Mouse (Mus musculus): ENCODE data around the gene Paxbp1. TPM values are rescaled to one million over a fixed set of nuclear protein-coding genes. Genes with fewer than 3 reads are reported as not detected.

The Paxbp1 gene
- total RNA-seq, 1 experiment, result 57.9 TPM

DNA sequence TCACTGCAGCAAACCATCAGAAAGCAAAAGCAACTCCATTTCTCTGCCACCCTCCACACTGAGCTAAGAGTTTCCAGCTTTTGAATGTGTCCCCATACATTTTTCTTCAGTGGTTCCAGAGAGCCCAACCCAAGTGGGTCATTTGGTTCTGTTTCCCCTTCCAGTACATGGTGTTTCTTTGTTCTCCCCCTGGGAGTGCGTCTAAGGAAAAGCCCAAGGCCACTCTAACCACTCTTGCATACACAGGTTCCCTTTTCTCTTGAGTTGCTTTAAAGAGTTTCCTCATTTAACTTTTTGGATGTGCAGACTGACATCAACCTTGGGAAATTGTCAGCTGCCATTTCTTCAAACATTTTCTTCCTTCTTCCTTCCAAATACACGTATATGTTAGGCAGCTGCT is 43.2 kb downstream of the Paxbp1 start:
- no peak overlapping the region for H3K27ac ChIP-seq (ENCODE audit: insufficient read depth, low read depth, low read length, poor library complexity, severe bottlenecking)
- no peaks in the 10 kb centered on the region for H3K4me1 ChIP-seq (ENCODE audit: control insufficient read depth in 2 of 2, insufficient read depth in 2 of 2, low read length in 2 of 2, poor library complexity in 1 of 2)
- H3K36me3 ChIP-seq (ENCODE audit: control insufficient read depth, insufficient read depth, low read length, poor library complexity, severe bottlenecking), result no peaks in the 10 kb centered on the region
- no peak for DNase-seq (ENCODE audit: low read depth, low spot score)
- in situ Hi-C loops (cut with MboI; ENCODE audit: low sequenced_read_pairs in 2 of 2, unreplicated experiment in 2 of 2), result no loop called here
- H3K9me3 ChIP-seq (ENCODE audit: control insufficient read depth, insufficient read depth, low read depth, low read length), result no peaks in the 10 kb centered on the region
- H3K9ac ChIP-seq (ENCODE audit: insufficient read depth, low read depth, low read length, poor library complexity, severe bottlenecking), result no peak overlapping the region
- TF ChIP-seq CHD2 (IDR thresholded peaks at IDR 0.05; ENCODE audit: low read depth, low read length) (no peak), HCFC1 (IDR thresholded peaks at IDR 0.05; ENCODE audit: borderline replicate concordance, insufficient read depth, low read length) (no peak)
- no peak overlapping the region for H3K4me3 ChIP-seq (ENCODE audit: insufficient read depth in 1 of 2, low read depth in 1 of 2, low read length in 2 of 2, poor library complexity in 1 of 2, severe bottlenecking in 1 of 2)

DNA sequence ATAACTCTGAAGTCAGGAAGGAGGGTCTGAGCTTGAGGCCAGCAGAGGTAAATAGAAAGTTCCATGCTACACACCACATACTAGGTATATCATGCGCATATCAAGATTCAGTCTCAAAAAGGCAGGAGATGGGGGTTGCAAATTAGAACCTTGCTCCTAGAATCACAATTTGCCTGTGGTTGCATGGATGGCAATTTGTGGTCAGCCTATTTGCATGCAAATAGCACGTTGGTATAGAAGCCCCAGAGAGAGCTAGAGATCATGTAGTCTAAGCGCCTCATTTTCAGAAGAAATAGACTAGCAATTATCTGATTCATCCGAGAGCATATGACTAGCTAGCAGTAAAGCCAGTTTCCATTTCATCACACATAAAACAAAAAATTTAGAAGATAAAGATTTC is 44.5 kb downstream of the Paxbp1 start:
- no peak overlapping the region for H3K9ac ChIP-seq (ENCODE audit: insufficient read depth, low read depth, low read length, poor library complexity, severe bottlenecking)
- H3K27ac ChIP-seq (ENCODE audit: insufficient read depth, low read depth, low read length, poor library complexity, severe bottlenecking), result no peak overlapping the region
- in situ Hi-C loops (cut with MboI; ENCODE audit: low sequenced_read_pairs in 2 of 2, unreplicated experiment in 2 of 2), result no loop called here
- DNase-seq (ENCODE audit: low read depth, low spot score), result no peak
- H3K4me1 ChIP-seq (ENCODE audit: control insufficient read depth in 2 of 2, insufficient read depth in 2 of 2, low read length in 2 of 2, poor library complexity in 1 of 2), result no peaks in the 10 kb centered on the region
- H3K4me3 ChIP-seq (ENCODE audit: insufficient read depth in 1 of 2, low read depth in 1 of 2, low read length in 2 of 2, poor library complexity in 1 of 2, severe bottlenecking in 1 of 2), result no peak overlapping the region
- TF ChIP-seq CHD2 (IDR thresholded peaks at IDR 0.05; ENCODE audit: low read depth, low read length), result no peak
- TF ChIP-seq ZNF384 (IDR thresholded peaks at IDR 0.05; ENCODE audit: low read depth, low read length), result no peak
- TF ChIP-seq ZC3H11A (IDR thresholded peaks at IDR 0.05; ENCODE audit: borderline replicate concordance, low read depth, low read length), result no peak
- TF ChIP-seq MAFK (IDR thresholded peaks at IDR 0.05; ENCODE audit: insufficient read depth, low read depth, low read length), result no peak
- TF ChIP-seq HCFC1 (IDR thresholded peaks at IDR 0.05; ENCODE audit: borderline replicate concordance, insufficient read depth, low read length), result no peak
- H3K9me3 ChIP-seq (ENCODE audit: control insufficient read depth, insufficient read depth, low read depth, low read length), result no peaks in the 10 kb centered on the region
- no peaks in the 10 kb centered on the region for H3K36me3 ChIP-seq (ENCODE audit: control insufficient read depth, insufficient read depth, low read length, poor library complexity, severe bottlenecking)

DNA sequence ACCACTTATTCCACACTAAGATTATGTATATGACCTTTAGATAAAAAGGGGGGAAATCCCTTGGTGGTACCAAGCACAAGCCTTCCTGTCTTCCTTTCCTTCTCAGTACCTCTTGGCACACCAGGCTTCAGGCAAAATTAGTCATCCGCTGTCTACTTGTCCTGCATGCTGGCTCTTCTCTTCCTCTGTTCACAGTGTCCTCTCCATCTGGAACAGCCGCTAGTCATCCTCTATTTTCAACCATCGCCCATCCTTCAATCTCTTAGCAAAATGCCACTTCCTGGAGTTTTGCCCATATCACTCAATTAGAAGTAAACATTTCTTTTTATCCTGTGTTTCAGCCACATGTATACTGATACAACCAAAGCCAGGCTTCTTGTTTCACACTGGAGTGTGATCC is 46.5 kb downstream of the Paxbp1 start:
- no peaks in the 10 kb centered on the region for H3K36me3 ChIP-seq (ENCODE audit: control insufficient read depth, insufficient read depth, low read length, poor library complexity, severe bottlenecking)
- no peaks in the 10 kb centered on the region for H3K4me1 ChIP-seq (ENCODE audit: control insufficient read depth in 2 of 2, insufficient read depth in 2 of 2, low read length in 2 of 2, poor library complexity in 1 of 2)
- no peak overlapping the region for H3K9ac ChIP-seq (ENCODE audit: insufficient read depth, low read depth, low read length, poor library complexity, severe bottlenecking)
- H3K27ac ChIP-seq (ENCODE audit: insufficient read depth, low read depth, low read length, poor library complexity, severe bottlenecking), result no peak overlapping the region
- no peaks in the 10 kb centered on the region for H3K9me3 ChIP-seq (ENCODE audit: control insufficient read depth, insufficient read depth, low read depth, low read length)
- in situ Hi-C loops (cut with MboI; ENCODE audit: low sequenced_read_pairs in 2 of 2, unreplicated experiment in 2 of 2), result no loop called here
- no peak overlapping the region for H3K4me3 ChIP-seq (ENCODE audit: insufficient read depth in 1 of 2, low read depth in 1 of 2, low read length in 2 of 2, poor library complexity in 1 of 2, severe bottlenecking in 1 of 2)
- no peak for DNase-seq (ENCODE audit: low read depth, low spot score)
- TF ChIP-seq MAFK (IDR thresholded peaks at IDR 0.05; ENCODE audit: insufficient read depth, low read depth, low read length) (no peak), ZC3H11A (IDR thresholded peaks at IDR 0.05; ENCODE audit: borderline replicate concordance, low read depth, low read length) (no peak)

DNA sequence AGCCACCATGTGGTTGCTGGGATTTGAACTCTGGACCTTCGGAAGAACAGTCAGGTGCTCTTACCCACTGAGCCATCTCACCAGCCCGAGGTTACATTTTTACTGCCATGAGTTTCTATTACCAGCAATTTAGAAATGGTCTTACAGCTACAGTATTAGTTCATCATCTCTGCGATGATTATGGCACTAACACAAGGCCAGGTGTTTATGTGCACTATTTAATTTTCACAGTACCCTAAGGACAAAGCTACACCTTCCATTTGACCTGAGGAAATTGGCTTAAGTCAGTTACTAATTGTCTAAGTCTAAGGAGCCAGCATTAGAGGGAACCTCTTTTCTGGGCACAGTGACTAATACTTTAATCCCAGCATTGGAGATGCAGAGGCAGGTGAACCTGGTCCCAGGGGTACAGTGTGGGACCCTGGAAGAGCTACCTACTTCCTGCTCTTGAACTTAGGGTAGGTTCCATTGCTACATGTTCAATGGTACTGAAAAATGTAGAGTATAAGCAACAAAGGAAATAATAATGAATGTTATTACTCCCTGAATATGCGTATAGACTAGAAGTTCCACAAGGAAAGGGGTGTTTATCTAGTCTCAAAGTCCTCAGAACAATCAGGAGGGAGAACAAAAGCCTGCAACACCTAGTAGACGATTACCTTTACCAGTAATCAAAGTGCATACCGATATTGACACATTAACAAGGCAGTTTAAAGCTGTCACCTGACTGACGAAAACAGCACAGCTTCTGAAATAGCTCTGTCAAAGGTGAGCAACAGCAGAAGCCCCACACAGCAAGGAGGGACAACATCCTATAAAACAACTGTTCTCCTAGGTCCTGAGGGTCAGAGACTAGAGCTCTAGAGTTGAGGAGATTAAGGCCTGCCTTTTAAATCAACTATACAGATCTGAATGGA is 47.8 kb downstream of the Paxbp1 start:
- in situ Hi-C loops (cut with MboI; ENCODE audit: low sequenced_read_pairs in 2 of 2, unreplicated experiment in 2 of 2), result no loop called here
- DNase-seq (ENCODE audit: low read depth, low spot score), result no peak

DNA sequence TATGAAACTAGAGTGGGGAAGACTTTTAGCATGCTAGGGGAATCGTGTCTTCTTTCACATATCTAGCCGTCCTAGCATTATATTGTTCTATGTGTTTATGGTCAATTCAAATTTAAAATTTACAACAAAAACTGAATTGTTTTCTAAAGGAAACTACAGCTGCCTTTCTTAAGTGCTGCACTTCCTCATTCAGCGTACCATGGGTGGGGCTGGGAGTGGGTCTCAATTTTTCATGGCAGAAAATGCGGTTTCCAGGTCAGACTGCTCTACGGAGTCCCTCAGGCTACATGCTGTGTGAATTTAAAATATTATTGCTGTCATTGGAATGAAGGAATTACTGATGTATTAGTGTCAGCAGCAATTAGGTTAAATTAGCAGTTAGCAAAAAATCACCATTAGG is 48.8 kb downstream of the Paxbp1 start:
- Histone ChIP-seq H3K4me3 (ENCODE audit: insufficient read depth in 1 of 2, low read depth in 1 of 2, low read length in 2 of 2, poor library complexity in 1 of 2, severe bottlenecking in 1 of 2) (no peak overlapping the region), H3K9me3 (ENCODE audit: control insufficient read depth, insufficient read depth, low read depth, low read length) (no peaks in the 10 kb centered on the region), H3K4me1 (ENCODE audit: control insufficient read depth in 2 of 2, insufficient read depth in 2 of 2, low read length in 2 of 2, poor library complexity in 1 of 2) (no peaks in the 10 kb centered on the region), H3K27ac (ENCODE audit: insufficient read depth, low read depth, low read length, poor library complexity, severe bottlenecking) (no peak overlapping the region), H3K36me3 (ENCODE audit: control insufficient read depth, insufficient read depth, low read length, poor library complexity, severe bottlenecking) (no peaks in the 10 kb centered on the region), H3K9ac (ENCODE audit: insufficient read depth, low read depth, low read length, poor library complexity, severe bottlenecking) (no peak overlapping the region)
- in situ Hi-C loops (cut with MboI; ENCODE audit: low sequenced_read_pairs in 2 of 2, unreplicated experiment in 2 of 2), result no loop called here
- TF ChIP-seq HCFC1 (IDR thresholded peaks at IDR 0.05; ENCODE audit: borderline replicate concordance, insufficient read depth, low read length), result no peak
- no peak for TF ChIP-seq ZC3H11A (IDR thresholded peaks at IDR 0.05; ENCODE audit: borderline replicate concordance, low read depth, low read length)
- TF ChIP-seq MAFK (IDR thresholded peaks at IDR 0.05; ENCODE audit: insufficient read depth, low read depth, low read length), result no peak
- TF ChIP-seq CHD2 (IDR thresholded peaks at IDR 0.05; ENCODE audit: low read depth, low read length), result no peak
- TF ChIP-seq ZNF384 (IDR thresholded peaks at IDR 0.05; ENCODE audit: low read depth, low read length), result no peak
- no peak for DNase-seq (ENCODE audit: low read depth, low spot score)

More for the DNA sequence above, 47.8 kb downstream of the Paxbp1 start:
- Histone ChIP-seq H3K4me1 (ENCODE audit: control insufficient read depth in 2 of 2, insufficient read depth in 2 of 2, low read length in 2 of 2, poor library complexity in 1 of 2) (no peaks in the 10 kb centered on the region), H3K9ac (ENCODE audit: insufficient read depth, low read depth, low read length, poor library complexity, severe bottlenecking) (no peak overlapping the region), H3K36me3 (ENCODE audit: control insufficient read depth, insufficient read depth, low read length, poor library complexity, severe bottlenecking) (no peaks in the 10 kb centered on the region), H3K9me3 (ENCODE audit: control insufficient read depth, insufficient read depth, low read depth, low read length) (no peaks in the 10 kb centered on the region), H3K4me3 (ENCODE audit: insufficient read depth in 1 of 2, low read depth in 1 of 2, low read length in 2 of 2, poor library complexity in 1 of 2, severe bottlenecking in 1 of 2) (no peak overlapping the region), H3K27ac (ENCODE audit: insufficient read depth, low read depth, low read length, poor library complexity, severe bottlenecking) (no peak overlapping the region)
- TF ChIP-seq MAFK (IDR thresholded peaks at IDR 0.05; ENCODE audit: insufficient read depth, low read depth, low read length), result no peak
- no peak for TF ChIP-seq ZC3H11A (IDR thresholded peaks at IDR 0.05; ENCODE audit: borderline replicate concordance, low read depth, low read length)
- TF ChIP-seq HCFC1 (IDR thresholded peaks at IDR 0.05; ENCODE audit: borderline replicate concordance, insufficient read depth, low read length), result no peak
- no peak for TF ChIP-seq ZNF384 (IDR thresholded peaks at IDR 0.05; ENCODE audit: low read depth, low read length)
- TF ChIP-seq CHD2 (IDR thresholded peaks at IDR 0.05; ENCODE audit: low read depth, low read length), result no peak
